Mouse (Mus musculus) hematopoietic stem cell, adult 5-6 weeks (primary cell): ENCODE results near the gene Marco. TPM values are rescaled to one million over a fixed set of nuclear protein-coding genes. Genes with fewer than 3 reads are reported as not detected.

Source experiments
- ATAC-seq, 2 experiments: fragments of 125-278 bp in 1 of 2; replicated peaks in 1 of 2; 2 replicates each; pipeline ENCODE4 v1.8.0; 2016 to 2017; ENCODE audit warnings: inconsistent platforms in 2 of 2, mild to moderate bottlenecking in 2 of 2, moderate number of reproducible peaks in 2 of 2, low read depth in 1 of 2, moderate TSS enrichment in 1 of 2; ENCODE audit not compliant: low FRiP score in 2 of 2, poor library complexity in 2 of 2, severe bottlenecking in 2 of 2, insufficient read depth in 1 of 2, low TSS enrichment in 1 of 2
- total RNA-seq: library from RNA; stranded (forward); fragments of 172-1452, 232-1000 nt; gene quantifications from 2 replicates; pipeline ENCODE4 v1.2.3, GENCODE M21; 2017

Gene Marco
- total RNA-seq, 1 experiment from 2014 or later = not detected

GRCm38 (mm10) chr1:120458524-120458923 lies 46.3 kb downstream of the Marco start:
- no peak for ATAC-seq

DNA sequence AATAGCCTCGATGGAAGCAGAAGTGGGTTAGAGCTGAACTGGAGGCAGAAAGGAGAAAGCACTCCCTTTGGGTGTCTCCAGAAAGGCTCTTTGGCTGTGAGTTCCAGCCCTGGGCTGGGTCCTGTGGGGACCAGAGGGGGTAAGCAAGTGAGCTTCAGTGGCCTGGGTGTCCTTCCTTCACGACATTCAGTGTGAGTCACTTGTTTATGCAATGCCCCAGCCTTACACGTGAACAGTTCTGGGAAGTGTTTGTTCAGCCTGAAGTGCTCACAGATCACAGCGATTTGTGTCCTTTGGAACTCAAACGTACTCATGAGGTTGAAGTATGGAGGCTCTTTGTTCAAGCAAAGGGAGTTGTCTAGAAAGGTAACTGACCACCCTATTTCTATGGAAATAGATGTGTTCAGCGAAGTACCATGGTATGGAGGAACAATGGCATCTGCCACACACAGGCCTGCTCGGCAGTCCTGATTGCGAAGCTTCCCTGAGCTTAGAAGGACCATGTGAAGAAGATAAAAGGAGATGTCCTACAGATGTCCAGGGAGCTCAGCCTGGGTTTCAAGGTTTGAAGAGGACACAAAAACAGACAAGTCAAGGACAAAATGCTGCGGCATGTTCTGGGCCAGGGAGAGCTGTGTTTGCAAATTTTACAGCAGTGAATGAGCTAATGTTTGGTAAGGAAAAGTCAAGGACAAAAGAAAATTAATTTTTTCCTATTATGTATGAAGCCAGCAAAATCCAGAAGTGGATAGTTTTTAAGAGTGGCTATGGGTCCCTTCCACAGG lies 53.1 kb downstream of the Marco start:
- no peak for ATAC-seq

GRCm38 (mm10) chr1:120449662-120450061 lies 55.2 kb downstream of the Marco start:
- peak; percentile 86 to 91 for ATAC-seq

DNA sequence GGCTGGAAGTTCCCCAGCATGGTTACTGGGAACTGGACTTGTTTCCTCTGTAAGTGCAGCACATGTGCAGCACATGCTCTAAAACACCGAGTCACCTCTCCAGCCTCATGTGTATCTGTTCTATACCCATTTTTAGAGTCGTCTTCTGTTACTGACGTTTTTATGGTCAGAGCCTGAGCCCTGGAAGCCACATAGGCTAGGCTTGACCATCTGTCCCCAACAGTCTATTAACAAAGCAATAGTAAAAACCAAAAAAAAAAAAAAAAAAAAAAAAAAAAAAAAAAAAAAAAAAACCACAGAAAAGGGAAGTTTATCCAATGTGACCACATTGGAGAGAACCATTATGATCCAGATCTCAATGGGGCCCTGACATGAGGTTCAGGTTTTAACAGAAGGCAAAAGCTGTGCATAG lies 61.6 kb downstream of the Marco start:
- ATAC-seq = peak; percentile 64 to 80; a peak in 3 of 4 replicates

DNA sequence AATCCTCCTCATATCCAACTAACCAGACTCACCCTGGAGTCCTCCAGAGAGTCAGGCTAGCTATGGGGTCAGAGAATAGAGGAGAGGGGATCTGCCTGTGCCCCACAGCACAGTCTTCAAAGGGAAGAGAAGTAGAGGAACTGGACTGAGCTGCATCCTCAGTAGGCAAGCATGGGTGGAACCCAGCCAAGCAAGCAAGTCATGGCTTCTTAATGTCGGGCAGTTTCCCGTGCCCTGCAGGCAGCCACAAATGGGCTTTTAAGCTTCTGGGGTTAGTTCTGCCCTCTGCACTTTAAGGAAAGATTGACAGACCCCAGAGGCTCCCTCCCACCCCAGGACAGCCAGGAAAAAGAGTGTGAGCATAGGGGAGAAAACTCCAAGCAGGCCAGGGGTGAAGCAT lies 63.2 kb downstream of the Marco start:
- peak; percentile 39 to 57; a peak in 3 of 4 replicates for ATAC-seq

- no peak for ATAC-seq
These were observed 69.2 kb downstream of the Marco start for GRCm38 (mm10) chr1:120435591-120435990.

- no peak for ATAC-seq
These were observed 74.7 kb downstream of the Marco start for GRCm38 (mm10) chr1:120430171-120430570.

- no peak for ATAC-seq
These were observed 79.2 kb downstream of the Marco start for GRCm38 (mm10) chr1:120425587-120425986.

Other genes starting within 250 kb of the Marco start
- gene Steap3, start 232.3 kb downstream of the Marco start, total RNA-seq = 6.1 and 8.1 TPM in 2 replicates
- gene C1ql2, start 164.4 kb downstream of the Marco start, total RNA-seq = not detected in 2 replicates
- not detected in 2 replicates for gene En1, start 97.4 kb upstream of the Marco start, total RNA-seq